Mouse (Mus musculus) megakaryocyte, embryonic 14.5 days (primary cell): ENCODE data around the gene Piezo1.

ENCODE experiments used
- FLI1 ChIP-seq: IDR thresholded peaks from 2 replicates; pipeline ENCODE4 v1.6.1; 2012; ENCODE audit warnings: low read length, inconsistent platforms, mixed read lengths
- GATA1 ChIP-seq: IDR thresholded peaks from 3 replicates; pipeline ENCODE4 v1.6.1; 2012; ENCODE audit warnings: mixed read lengths, low read length, inconsistent platforms, borderline replicate concordance

GRCm38 (mm10) chr8:122500856-122501255 lies 50.3 kb downstream of the Piezo1 start:
- TF ChIP-seq GATA1 (no peak), FLI1 (no peak)
